Mouse (Mus musculus) intestine, embryonic 16.5 days (tissue): ENCODE results near the gene Zfp575. TPM values are rescaled to one million over a fixed set of nuclear protein-coding genes. Genes with fewer than 3 reads are reported as not detected.
A peak's percentile ranks its signal among the peaks of the same experiment; 100 is the strongest.

Source experiments
- ATAC-seq: fragments of 200-750 bp; cut with Nextera tagmentation; 2 replicates; pipeline ENCODE4 v1.8.0; 2017; ENCODE audit warnings: moderate TSS enrichment, moderate library complexity
- H3K27ac ChIP-seq: fragments of 300-500 bp; sonication (generic); 2 replicates; pipeline ENCODE4 v1.5.1; 2014; ENCODE audit warnings: mild to moderate bottlenecking, low read length
- H3K27me3 ChIP-seq: fragments of 300-500 bp; sonication (generic); replicated peaks from 2 replicates; pipeline ENCODE4 v1.6.1; 2014; ENCODE audit warnings: low read length, control low read depth, mixed read lengths; ENCODE audit not compliant: control insufficient read depth, insufficient read depth
- H3K36me3 ChIP-seq: fragments of 300-500 bp; sonication (generic); 2 replicates; pipeline ENCODE4 v1.6.1; 2014; ENCODE audit warnings: low read length, control low read depth; ENCODE audit not compliant: control insufficient read depth, insufficient read depth
- H3K4me1 ChIP-seq: fragments of 300-500 bp; sonication (generic); 2 replicates; pipeline ENCODE4 v1.6.1; 2014; ENCODE audit warnings: low read length, control low read depth, mixed read lengths; ENCODE audit not compliant: control insufficient read depth, insufficient read depth
- H3K4me2 ChIP-seq: fragments of 300-500 bp; sonication (generic); 2 replicates; pipeline ENCODE4 v1.6.1; 2014; ENCODE audit warnings: low read depth, low read length, control low read depth
- H3K4me3 ChIP-seq: fragments of 300-500 bp; sonication (generic); 2 replicates; pipeline ENCODE4 v1.5.1; 2014; ENCODE audit warnings: mild to moderate bottlenecking, low read length
- H3K9ac ChIP-seq: fragments of 300-500 bp; sonication (generic); 2 replicates; pipeline ENCODE4 v1.6.1; 2014; ENCODE audit warnings: low read depth, low read length
- H3K9me3 ChIP-seq: fragments of 300-500 bp; sonication (generic); 2 replicates; pipeline ENCODE4 v1.6.1; 2016; ENCODE audit warnings: low read length, control low read depth; ENCODE audit not compliant: control insufficient read depth
- WGBS: fragments of 180-500 bp; shearing (Covaris S2); extraction: QIAGEN DNeasy Blood & Tissue Kit; methylation state at CpG from one replicate; pipeline ENCODE4 v1.1.7; 2014; 5-methylcytosine and 5-hydroxymethylcytosine counted together
- polyA plus RNA-seq: library from polyadenylated mRNA; unstranded; fragments of >200 nt; fragmentation: Nextera tagmentation; extraction: Ambion mirVana; gene quantifications from 2 replicates; pipeline ENCODE4 v1.2.1, GENCODE M21; 2015

The Zfp575 gene
- polyA plus RNA-seq, 1 experiment from 2014 or later = 3.1 TPM

GRCm38 (mm10) chr7:24538154-24538553, 49.3 kb downstream of the Zfp575 start:
- no peak overlapping the region for H3K4me3 ChIP-seq
- H3K4me1 ChIP-seq = no peaks in the 10 kb centered on the region
- H3K4me2 ChIP-seq = no peak overlapping the region
- H3K36me3 ChIP-seq = peaks cover 17% of the 10 kb centered on the region
- ATAC-seq = peak; percentile 32; the same call in 1 of the 2 replicates
- no peaks in the 10 kb centered on the region for H3K9me3 ChIP-seq
- 40% methylated on average over 5 of the region's 5 CpGs for WGBS
- no peak overlapping the region for H3K27ac ChIP-seq
- H3K27me3 ChIP-seq = no peaks in the 10 kb centered on the region
- no peak overlapping the region for H3K9ac ChIP-seq

- H3K27me3 ChIP-seq = no peaks in the 10 kb centered on the region
- H3K9me3 ChIP-seq = no peaks in the 10 kb centered on the region
- H3K36me3 ChIP-seq = peaks cover 19% of the 10 kb centered on the region
- no peak overlapping the region for H3K4me2 ChIP-seq
- H3K27ac ChIP-seq = no peak overlapping the region
- no peaks in the 10 kb centered on the region for H3K4me1 ChIP-seq
- 82% methylated on average over 5 of the region's 5 CpGs for WGBS
- H3K4me3 ChIP-seq = no peak overlapping the region
- no peak for ATAC-seq
- H3K9ac ChIP-seq = no peak overlapping the region
Observed at GRCm38 (mm10) chr7:24537591-24537990, 49.9 kb downstream of the Zfp575 start.

GRCm38 (mm10) chr7:24537081-24537480, 50.4 kb downstream of the Zfp575 start:
- Histone ChIP-seq H3K4me2 (no peak overlapping the region), H3K4me3 (no peak overlapping the region), H3K9ac (no peak overlapping the region), H3K9me3 (no peaks in the 10 kb centered on the region), H3K27ac (no peak overlapping the region), H3K4me1 (peaks cover 4% of the 10 kb centered on the region), H3K27me3 (no peaks in the 10 kb centered on the region), H3K36me3 (peaks cover 19% of the 10 kb centered on the region)
- 76% methylated on average over 4 of the region's 4 CpGs for WGBS
- no peak for ATAC-seq

- WGBS = 55% methylated on average over 19 of the region's 19 CpGs
- Histone ChIP-seq H3K36me3 (peaks cover 19% of the 10 kb centered on the region), H3K4me1 (peaks cover 14% of the 10 kb centered on the region), H3K27me3 (no peaks in the 10 kb centered on the region), H3K9me3 (no peaks in the 10 kb centered on the region), H3K4me3 (no peak overlapping the region), H3K4me2 (no peak overlapping the region), H3K27ac (no peak overlapping the region), H3K9ac (no peak overlapping the region)
- ATAC-seq = no peak
Observed at GRCm38 (mm10) chr7:24534301-24534700, 53.1 kb downstream of the Zfp575 start.

Other genes with a start within 250 kb of the Zfp575 start
- gene Lypd5, start 238.4 kb downstream of the Zfp575 start, polyA plus RNA-seq = 0.10 TPM in 1 of 2 replicates, not detected in the other
- gene Kcnn4, start 217.4 kb downstream of the Zfp575 start, polyA plus RNA-seq = 2.5 and 4.3 TPM in 2 replicates
- 20.4 and 22.0 TPM in 2 replicates for gene Smg9, start 188.0 kb downstream of the Zfp575 start, polyA plus RNA-seq
- gene Irgc1, start 135.3 kb downstream of the Zfp575 start, polyA plus RNA-seq = 0.07 TPM in 1 of 2 replicates, not detected in the other
- gene Plaur, start 125.2 kb downstream of the Zfp575 start, polyA plus RNA-seq = 8.0 and 9.7 TPM in 2 replicates
- 1.2 and 1.5 TPM in 2 replicates for gene Cadm4, start 105.6 kb downstream of the Zfp575 start, polyA plus RNA-seq
- 26.3 and 26.6 TPM in 2 replicates for gene Zfp428, start 80.6 kb downstream of the Zfp575 start, polyA plus RNA-seq
- 0.13 and 0.20 TPM in 2 replicates for gene AC161166.1, start 75.2 kb downstream of the Zfp575 start, polyA plus RNA-seq
- gene Irgq, start 57.0 kb downstream of the Zfp575 start, polyA plus RNA-seq = 3.3 and 4.1 TPM in 2 replicates
- 0.16 TPM in 1 of 2 replicates, not detected in the other for gene Pinlyp, start 41.5 kb downstream of the Zfp575 start, polyA plus RNA-seq
- 79.8 and 88.1 TPM in 2 replicates for gene Xrcc1, start 41.4 kb downstream of the Zfp575 start, polyA plus RNA-seq
- 33.2 and 38.1 TPM in 2 replicates for gene Ethe1, start 98 bp downstream of the Zfp575 start, polyA plus RNA-seq
- gene Phldb3, start 23.1 kb upstream of the Zfp575 start, polyA plus RNA-seq = 0.35 and 0.36 TPM in 2 replicates
- 0.27 and 0.49 TPM in 2 replicates for gene Lypd3, start 48.9 kb upstream of the Zfp575 start, polyA plus RNA-seq
- gene Tex101, start 89.0 kb upstream of the Zfp575 start, polyA plus RNA-seq = 0.12 TPM in 1 of 2 replicates, not detected in the other
- not detected in 2 replicates for gene BC049730, start 121.6 kb upstream of the Zfp575 start, polyA plus RNA-seq
- not detected in 2 replicates for gene Gm4763, start 139.3 kb upstream of the Zfp575 start, polyA plus RNA-seq
- gene Cd177, start 172.7 kb upstream of the Zfp575 start, polyA plus RNA-seq = 3.3 and 3.4 TPM in 2 replicates
- gene Ceacam10, start 189.6 kb upstream of the Zfp575 start, polyA plus RNA-seq = 0.48 and 0.62 TPM in 2 replicates